Mouse (Mus musculus): ENCODE results near the gene Cracr2b. TPM values are rescaled to one million over a fixed set of nuclear protein-coding genes. Genes with fewer than 3 reads are reported as not detected.
A peak's percentile ranks its signal among the peaks of the same experiment; 100 is the strongest.

Cracr2b gene
- total and polyA plus RNA-seq, 3 experiments, result 0.73 to 6.9 TPM; not detected in 1

DNA sequence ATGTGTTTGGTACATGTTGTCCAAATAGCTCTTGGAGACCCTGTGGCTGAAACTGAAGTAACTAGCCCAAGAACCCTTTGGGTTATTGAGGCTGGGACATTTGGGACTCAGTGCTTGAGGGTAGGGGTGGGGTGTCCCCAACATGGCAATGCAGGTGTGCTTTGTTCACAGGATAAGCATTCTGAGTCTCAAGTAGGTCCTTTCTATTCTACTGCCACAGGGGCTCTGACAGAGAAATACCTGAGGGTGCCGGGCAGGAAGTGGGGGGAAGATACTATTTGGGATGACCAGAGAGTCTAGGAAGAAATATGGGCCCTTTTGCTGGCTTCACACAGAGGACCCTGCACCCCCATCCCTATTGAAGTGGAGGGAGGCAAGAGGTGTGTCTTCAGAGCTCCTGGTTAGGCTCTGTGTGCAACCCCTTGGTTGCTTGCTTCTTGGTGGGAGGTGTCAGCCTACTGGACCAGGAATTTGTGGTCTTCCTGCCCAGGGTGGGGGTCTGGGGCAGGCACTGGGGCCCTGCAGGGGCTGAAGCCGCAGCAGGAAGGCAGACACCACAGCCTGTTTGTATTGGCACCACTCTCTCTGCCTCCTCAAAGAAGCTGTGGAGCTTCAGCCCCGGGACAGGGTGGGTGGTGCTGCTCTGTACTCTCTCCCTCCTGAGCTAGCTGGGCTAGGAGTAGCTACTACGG is 16.8 kb downstream of the Cracr2b start:
- H3K79me2 ChIP-seq (ENCODE audit: control insufficient read depth, insufficient read depth, low read length, poor library complexity), result peaks cover 49% of the 10 kb centered on the region
- no peak overlapping the region for H3K4me3 ChIP-seq (ENCODE audit: control insufficient read depth in 1 of 2, insufficient read depth in 1 of 2, low read depth in 2 of 2, low read length in 2 of 2)
- peaks cover 3 to 22% of the 10 kb centered on the region in 2 experiments; a peak in 3 of 4 replicates for H3K4me1 ChIP-seq (ENCODE audit: control insufficient read depth in 1 of 2, insufficient read depth in 2 of 2, low read length in 2 of 2)
- peaks cover 0 to 16% of the 10 kb centered on the region in 2 experiments; a peak in 2 of 4 replicates for H3K36me3 ChIP-seq (ENCODE audit: control insufficient read depth in 1 of 2, insufficient read depth in 2 of 2, low read length in 2 of 2)
- peak overlapping the region; percentile 98; the same call in 1 of the 2 replicates for H3K9ac ChIP-seq (ENCODE audit: control insufficient read depth, low read depth, low read length, poor library complexity, severe bottlenecking)
- H3K9me3 ChIP-seq (replicated peaks; ENCODE audit: insufficient read depth, low read length), result no peaks in the 10 kb centered on the region
- H3K27me3 ChIP-seq (ENCODE audit: control insufficient read depth in 1 of 2, insufficient read depth in 2 of 2, low read length in 2 of 2), result no peaks in the 10 kb centered on the region
- TF ChIP-seq ZKSCAN1 (IDR thresholded peaks at IDR 0.05; ENCODE audit: low read depth, low read length) (no peak), USF2 (IDR thresholded peaks at IDR 0.05; ENCODE audit: borderline replicate concordance in 1 of 2, insufficient read depth in 1 of 2, low read depth in 1 of 2, low read length in 2 of 2) (no peak), UBTF (IDR thresholded peaks at IDR 0.05; ENCODE audit: borderline replicate concordance, insufficient read depth, low read depth, low read length) (no peak), MYB (IDR thresholded peaks at IDR 0.05; ENCODE audit: low read depth, low read length) (no peak), POLR2A (IDR thresholded peaks at IDR 0.05; ENCODE audit: control insufficient read depth in 1 of 2, insufficient read depth in 1 of 2, low read depth in 1 of 2, low read length in 2 of 2, poor library complexity in 1 of 2) (no peak), BHLHE40 (IDR thresholded peaks at IDR 0.05; ENCODE audit: borderline replicate concordance, low read depth, low read length) (no peak), SMC3 (IDR thresholded peaks at IDR 0.05; ENCODE audit: low read depth, low read length) (no peak), ZNF384 (IDR thresholded peaks at IDR 0.05; ENCODE audit: low read depth, low read length) (no peak), GABPA (IDR thresholded peaks at IDR 0.05; ENCODE audit: low read depth, low read length) (no peak), MAX (IDR thresholded peaks at IDR 0.05; ENCODE audit: low read length) (no peak), MYC (IDR thresholded peaks at IDR 0.05; ENCODE audit: low read depth, low read length) (no peak), CTCF (IDR thresholded peaks at IDR 0.05 in 2 of 3, conservative IDR thresholded peaks at IDR 0.05 in 1 of 3; ENCODE audit: control insufficient read depth in 1 of 3, insufficient read depth in 1 of 3, low read depth in 2 of 3, low read length in 3 of 3, poor library complexity in 1 of 3, severe bottlenecking in 1 of 3) (no peak), POLR2AphosphoS2 (IDR thresholded peaks at IDR 0.05; ENCODE audit: low read length) (no peak), KAT2A (conservative IDR thresholded peaks at IDR 0.05; ENCODE audit: low read depth, low read length) (no peak)
- DNase-seq (ENCODE audit: low read depth, low spot score), result no peak
- H3K27ac ChIP-seq (ENCODE audit: control insufficient read depth, low read depth, low read length), result no peak overlapping the region; the same call in 1 of the 2 replicates

DNA sequence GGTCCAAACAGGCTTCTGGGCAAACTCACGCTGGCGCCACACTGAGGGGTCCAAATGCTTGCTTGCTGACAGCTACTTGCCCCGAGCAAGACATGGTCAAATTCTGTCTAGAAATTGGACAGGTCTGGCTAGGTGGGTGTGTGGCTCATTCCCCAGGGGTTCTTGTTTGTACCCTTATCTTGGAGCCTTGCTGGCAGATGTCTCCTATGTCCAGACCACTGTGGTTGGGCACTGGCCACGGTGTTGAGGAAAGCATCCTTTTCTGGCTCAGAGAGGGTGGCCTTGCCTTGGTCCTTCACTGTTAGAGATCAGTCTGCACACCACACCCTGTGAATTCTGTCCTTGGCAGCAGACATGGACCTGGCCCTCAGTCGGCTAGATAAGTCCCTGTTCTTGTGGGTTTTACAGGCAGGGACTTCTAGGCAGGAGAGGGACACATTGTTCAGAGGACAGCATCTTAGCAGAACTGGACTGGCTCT is 17.4 kb downstream of the Cracr2b start:
- Histone ChIP-seq H3K79me2 (ENCODE audit: control insufficient read depth, insufficient read depth, low read length, poor library complexity) (peaks cover 47% of the 10 kb centered on the region), H3K27ac (ENCODE audit: control insufficient read depth, low read depth, low read length) (no peak overlapping the region), H3K27me3 (ENCODE audit: control insufficient read depth in 1 of 2, insufficient read depth in 2 of 2, low read length in 2 of 2) (no peaks in the 10 kb centered on the region), H3K4me1 (ENCODE audit: control insufficient read depth in 1 of 2, insufficient read depth in 2 of 2, low read length in 2 of 2) (peaks cover 3 to 22% of the 10 kb centered on the region in 2 experiments; a peak in 3 of 4 replicates), H3K9me3 (replicated peaks; ENCODE audit: insufficient read depth, low read length) (no peaks in the 10 kb centered on the region), H3K9ac (ENCODE audit: control insufficient read depth, low read depth, low read length, poor library complexity, severe bottlenecking) (no peak overlapping the region), H3K4me3 (ENCODE audit: control insufficient read depth in 1 of 2, insufficient read depth in 1 of 2, low read depth in 2 of 2, low read length in 2 of 2) (no peak overlapping the region), H3K36me3 (ENCODE audit: control insufficient read depth in 1 of 2, insufficient read depth in 2 of 2, low read length in 2 of 2) (peaks cover 0 to 16% of the 10 kb centered on the region in 2 experiments; a peak in 2 of 4 replicates)
- no peak for DNase-seq (ENCODE audit: low read depth, low spot score)
- no peak for TF ChIP-seq ZNF384 (IDR thresholded peaks at IDR 0.05; ENCODE audit: low read depth, low read length)
- TF ChIP-seq RCOR1 (IDR thresholded peaks at IDR 0.05; ENCODE audit: low read depth, low read length), result no peak
- no peak for TF ChIP-seq ELF1 (IDR thresholded peaks at IDR 0.05; ENCODE audit: low read depth, low read length)
- no peak for TF ChIP-seq GATA1 (IDR thresholded peaks at IDR 0.05; ENCODE audit: low read depth, low read length)
- TF ChIP-seq MYC (IDR thresholded peaks at IDR 0.05; ENCODE audit: low read depth, low read length), result no peak
- no peak for TF ChIP-seq ZMIZ1 (IDR thresholded peaks at IDR 0.05; ENCODE audit: low read depth, low read length)
- TF ChIP-seq ETS1 (IDR thresholded peaks at IDR 0.05; ENCODE audit: low read depth, low read length), result no peak
- no peak for TF ChIP-seq KAT2A (conservative IDR thresholded peaks at IDR 0.05; ENCODE audit: low read depth, low read length)
